Mouse (Mus musculus) testis, adult 2 months (tissue): ENCODE measurements around the gene Pdzrn4.

Source experiments
- CTCF ChIP-seq: fragments of 200-500 bp; IDR thresholded peaks from 2 replicates; pipeline ENCODE4 v1.5.1; 2012; ENCODE audit warnings: low read depth, mild to moderate bottlenecking, inconsistent platforms, low read length, moderate library complexity; ENCODE audit not compliant: control insufficient read depth, insufficient read depth, insufficient replicate concordance
- POLR2A ChIP-seq: fragments of 200-500 bp; IDR thresholded peaks from 2 replicates; pipeline ENCODE4 v1.6.1; 2012; ENCODE audit warnings: low read depth, mild to moderate bottlenecking, inconsistent platforms, low read length, moderate library complexity; ENCODE audit not compliant: control insufficient read depth

DNA sequence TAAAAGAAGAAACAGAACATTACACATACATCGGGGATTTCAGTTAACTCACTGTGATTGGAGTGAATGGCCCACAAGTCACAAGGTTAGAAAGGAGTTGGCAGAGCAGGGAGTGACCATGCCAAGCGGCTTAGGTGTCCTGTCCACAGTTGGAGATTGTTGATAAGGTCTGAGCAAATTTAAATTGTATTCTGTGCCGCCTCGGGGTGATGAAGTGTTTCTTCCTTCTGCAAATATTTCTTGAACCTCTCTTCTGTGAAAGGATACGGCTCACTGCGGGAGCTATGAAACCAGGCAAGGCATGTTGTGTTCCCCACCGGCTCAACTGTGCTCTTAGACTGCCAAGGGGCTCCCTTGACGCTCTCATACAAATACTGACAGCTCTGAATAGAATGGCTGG, 112.7 kb downstream of the Pdzrn4 start:
- no peak for TF ChIP-seq POLR2A
- no peak for TF ChIP-seq CTCF
